Mouse (Mus musculus): ENCODE results near the gene Dnajb3. TPM values are rescaled to one million over a fixed set of nuclear protein-coding genes. Genes with fewer than 3 reads are reported as not detected.

Dnajb3 gene
- polyA plus RNA-seq, 1 experiment from 2014 or later, result 13.2 TPM

DNA sequence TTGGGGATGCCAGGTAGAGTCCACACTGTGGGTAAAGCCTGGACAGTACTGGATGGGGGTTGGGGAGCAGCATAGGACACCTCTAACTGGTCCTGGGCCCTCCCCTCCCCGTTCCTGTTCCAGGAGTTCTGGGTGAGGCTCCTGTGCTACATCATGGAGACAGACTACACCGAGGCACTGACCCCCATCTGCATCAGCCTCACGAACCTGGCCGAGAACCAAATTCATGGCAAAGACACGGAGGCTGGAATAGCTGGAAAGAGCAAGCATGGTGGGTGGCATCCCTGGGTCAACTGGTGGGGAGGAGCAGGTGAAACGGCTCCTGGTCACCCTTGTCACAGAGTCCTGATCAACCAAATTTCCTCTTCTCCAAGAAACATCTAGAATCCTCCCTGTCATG, 33.2 kb upstream of the Dnajb3 start:
- Histone ChIP-seq H3K27ac (no peak overlapping the region), H3K27me3 (replicated peaks) (no peaks in the 10 kb centered on the region), H3K9ac (no peak overlapping the region), H3K36me3 (replicated peaks) (no peaks in the 10 kb centered on the region), H3K4me2 (no peak overlapping the region), H3K4me1 (no peaks in the 10 kb centered on the region), H3K9me3 (peaks cover 91% of the 10 kb centered on the region), H3K4me3 (no peak overlapping the region)
- whole genome bisulfite sequencing, result 77% methylated on average over 6 of the region's 6 CpGs
- ATAC-seq (replicated peaks), result no peak

- H3K36me3 ChIP-seq (replicated peaks), result no peaks in the 10 kb centered on the region
- no peaks in the 10 kb centered on the region for H3K27me3 ChIP-seq (replicated peaks)
- 84% methylated on average over 5 of the region's 5 CpGs for WGBS
- H3K27ac ChIP-seq, result no peak overlapping the region
- H3K4me3 ChIP-seq, result no peak overlapping the region
- no peak for ATAC-seq (replicated peaks)
- H3K9me3 ChIP-seq, result peaks cover 93% of the 10 kb centered on the region
- no peak overlapping the region for H3K9ac ChIP-seq
- H3K4me1 ChIP-seq, result no peaks in the 10 kb centered on the region
- no peak overlapping the region for H3K4me2 ChIP-seq
Observed at GRCm38 (mm10) chr1:88237311-88237710, 31.7 kb upstream of the Dnajb3 start.

DNA sequence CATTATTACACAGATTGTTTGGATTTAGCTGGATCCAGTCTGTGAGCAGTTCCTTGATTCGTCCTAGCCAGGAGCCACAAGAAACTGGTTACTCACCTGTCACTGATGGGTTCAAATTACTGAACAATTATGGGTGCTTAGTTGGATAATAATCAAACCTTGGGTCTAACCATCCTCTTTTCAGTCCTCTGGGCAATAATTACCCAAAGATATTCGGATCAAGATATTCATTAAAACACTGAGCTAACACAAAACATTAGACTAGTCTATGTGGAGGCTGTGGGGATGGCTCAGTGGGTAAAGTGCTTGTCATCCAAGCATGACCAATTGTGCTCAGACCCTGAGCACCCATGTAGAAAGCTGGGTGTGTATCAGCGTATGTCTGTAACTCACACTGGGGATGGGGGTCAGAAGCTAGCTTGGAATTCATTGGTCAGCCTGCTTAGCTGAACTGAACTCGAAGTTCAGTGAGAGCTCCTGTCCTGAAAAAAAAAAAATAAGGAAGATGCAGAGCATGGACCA, 30.4 kb upstream of the Dnajb3 start:
- no peak for ATAC-seq (replicated peaks)
- 62% methylated on average over 4 of the region's 4 CpGs for WGBS
- Histone ChIP-seq H3K27ac (no peak overlapping the region), H3K4me1 (no peaks in the 10 kb centered on the region), H3K9ac (no peak overlapping the region), H3K27me3 (replicated peaks) (no peaks in the 10 kb centered on the region), H3K4me3 (no peak overlapping the region), H3K9me3 (peaks cover 94% of the 10 kb centered on the region), H3K36me3 (replicated peaks) (no peaks in the 10 kb centered on the region), H3K4me2 (no peak overlapping the region)

DNA sequence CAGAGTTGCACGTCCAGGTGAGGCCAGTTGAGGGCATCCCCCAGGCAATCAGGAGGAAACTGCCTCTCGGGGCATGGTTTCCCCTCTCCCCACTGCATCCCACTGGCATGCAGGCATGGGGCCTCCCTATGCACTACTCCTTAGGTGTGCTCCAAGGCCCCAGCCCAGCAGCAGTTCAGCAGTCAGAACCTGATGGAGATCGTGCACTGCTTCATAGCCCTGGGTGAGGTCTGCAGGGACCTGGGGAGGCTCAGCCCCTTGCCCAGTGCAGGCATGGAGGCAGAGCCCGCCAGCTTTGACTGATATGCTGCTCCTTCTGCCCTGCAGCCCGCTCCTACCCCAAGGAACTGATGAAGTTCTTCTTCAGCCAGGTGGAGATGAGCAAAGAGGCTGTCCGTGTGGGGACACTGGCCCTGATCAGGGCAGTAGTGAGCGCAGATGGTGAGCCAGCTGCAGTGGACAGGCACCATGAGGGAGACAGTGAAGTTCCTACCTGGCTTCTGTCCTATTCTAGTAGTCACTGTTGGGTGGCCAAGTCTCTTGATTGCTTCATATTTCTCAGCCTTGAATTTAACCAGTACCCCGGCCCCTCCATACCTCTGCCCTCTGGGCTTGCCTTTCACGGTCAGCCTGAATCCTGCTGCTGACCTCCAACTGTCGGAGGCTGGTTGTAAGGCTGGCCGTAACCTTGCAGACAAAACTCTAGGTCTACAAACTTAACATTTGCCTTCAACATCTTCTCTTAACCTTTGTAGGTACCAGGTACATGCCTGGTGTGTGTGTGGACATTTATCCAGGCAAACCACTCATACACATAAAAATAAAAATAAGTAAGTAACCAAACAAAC, 29.7 kb upstream of the Dnajb3 start:
- H3K4me3 ChIP-seq, result no peak overlapping the region
- no peaks in the 10 kb centered on the region for H3K4me1 ChIP-seq
- peaks cover 93% of the 10 kb centered on the region for H3K9me3 ChIP-seq
- H3K4me2 ChIP-seq, result no peak overlapping the region
- no peak overlapping the region for H3K27ac ChIP-seq
- WGBS, result 65% methylated on average over 11 of the region's 11 CpGs
- no peaks in the 10 kb centered on the region for H3K36me3 ChIP-seq (replicated peaks)
- ATAC-seq (replicated peaks), result 0 out of 2 replicates have a peak, but pooled peaks have one; percentile 10
- no peak overlapping the region for H3K9ac ChIP-seq
- no peaks in the 10 kb centered on the region for H3K27me3 ChIP-seq (replicated peaks)

- 45% methylated on average over 5 of the region's 5 CpGs for WGBS
- no peak for ATAC-seq (replicated peaks)
Observed at GRCm38 (mm10) chr1:88234646-88235045, 29.1 kb upstream of the Dnajb3 start.

DNA sequence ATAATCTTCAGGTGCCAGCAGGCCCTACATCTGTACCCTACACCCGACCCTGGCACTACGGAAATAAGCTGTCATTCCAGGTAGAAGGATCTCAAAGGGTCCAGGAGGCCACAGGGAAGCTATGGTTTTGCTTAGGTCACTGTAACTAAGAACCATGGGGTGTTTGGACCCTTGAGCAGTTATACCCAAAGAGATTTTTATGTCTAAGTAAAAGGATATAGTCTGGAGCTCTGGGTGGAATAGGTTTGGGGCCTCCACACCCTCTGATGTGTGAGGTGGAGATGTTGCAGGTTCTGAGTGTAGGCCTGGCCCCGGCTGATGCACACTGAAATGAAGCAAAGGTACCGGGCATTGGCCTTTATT, 28.6 kb upstream of the Dnajb3 start:
- no peak for ATAC-seq (replicated peaks)
- Histone ChIP-seq H3K36me3 (replicated peaks) (no peaks in the 10 kb centered on the region), H3K27me3 (replicated peaks) (no peaks in the 10 kb centered on the region), H3K4me1 (no peaks in the 10 kb centered on the region), H3K4me2 (no peak overlapping the region), H3K4me3 (no peak overlapping the region), H3K9me3 (peaks cover 93% of the 10 kb centered on the region), H3K9ac (no peak overlapping the region), H3K27ac (no peak overlapping the region)
- 66% methylated on average over 4 of the region's 4 CpGs for WGBS

More at GRCm38 (mm10) chr1:88234646-88235045, 29.1 kb upstream of the Dnajb3 start:
- no peaks in the 10 kb centered on the region for H3K27me3 ChIP-seq (replicated peaks)
- no peak overlapping the region for H3K4me3 ChIP-seq
- no peak overlapping the region for H3K27ac ChIP-seq
- no peaks in the 10 kb centered on the region for H3K36me3 ChIP-seq (replicated peaks)
- no peaks in the 10 kb centered on the region for H3K4me1 ChIP-seq
- H3K9me3 ChIP-seq, result peaks cover 93% of the 10 kb centered on the region
- no peak overlapping the region for H3K4me2 ChIP-seq
- H3K9ac ChIP-seq, result no peak overlapping the region

GRCm38 (mm10) chr1:88233421-88234247, 28.1 kb upstream of the Dnajb3 start:
- no peak overlapping the region for H3K9ac ChIP-seq
- no peaks in the 10 kb centered on the region for H3K4me1 ChIP-seq
- no peak for ATAC-seq (replicated peaks)

GRCm38 (mm10) chr1:88232664-88233380, 27.2 kb upstream of the Dnajb3 start:
- H3K4me3 ChIP-seq, result no peak overlapping the region
- no peak overlapping the region for H3K9ac ChIP-seq
- H3K9me3 ChIP-seq, result peaks cover 93% of the 10 kb centered on the region
- no peak overlapping the region for H3K4me2 ChIP-seq
- H3K27ac ChIP-seq, result no peak overlapping the region
- no peaks in the 10 kb centered on the region for H3K36me3 ChIP-seq (replicated peaks)
- 61% methylated on average over 3 of the region's 3 CpGs for WGBS
- ATAC-seq (replicated peaks), result no peak
- no peaks in the 10 kb centered on the region for H3K4me1 ChIP-seq
- no peaks in the 10 kb centered on the region for H3K27me3 ChIP-seq (replicated peaks)

More at GRCm38 (mm10) chr1:88233421-88234247, 28.1 kb upstream of the Dnajb3 start:
- Histone ChIP-seq H3K36me3 (replicated peaks) (no peaks in the 10 kb centered on the region), H3K27ac (no peak overlapping the region), H3K4me3 (no peak overlapping the region), H3K4me2 (no peak overlapping the region), H3K27me3 (replicated peaks) (no peaks in the 10 kb centered on the region), H3K9me3 (peaks cover 93% of the 10 kb centered on the region)
- WGBS, result 68% methylated on average over 14 of the region's 14 CpGs

DNA sequence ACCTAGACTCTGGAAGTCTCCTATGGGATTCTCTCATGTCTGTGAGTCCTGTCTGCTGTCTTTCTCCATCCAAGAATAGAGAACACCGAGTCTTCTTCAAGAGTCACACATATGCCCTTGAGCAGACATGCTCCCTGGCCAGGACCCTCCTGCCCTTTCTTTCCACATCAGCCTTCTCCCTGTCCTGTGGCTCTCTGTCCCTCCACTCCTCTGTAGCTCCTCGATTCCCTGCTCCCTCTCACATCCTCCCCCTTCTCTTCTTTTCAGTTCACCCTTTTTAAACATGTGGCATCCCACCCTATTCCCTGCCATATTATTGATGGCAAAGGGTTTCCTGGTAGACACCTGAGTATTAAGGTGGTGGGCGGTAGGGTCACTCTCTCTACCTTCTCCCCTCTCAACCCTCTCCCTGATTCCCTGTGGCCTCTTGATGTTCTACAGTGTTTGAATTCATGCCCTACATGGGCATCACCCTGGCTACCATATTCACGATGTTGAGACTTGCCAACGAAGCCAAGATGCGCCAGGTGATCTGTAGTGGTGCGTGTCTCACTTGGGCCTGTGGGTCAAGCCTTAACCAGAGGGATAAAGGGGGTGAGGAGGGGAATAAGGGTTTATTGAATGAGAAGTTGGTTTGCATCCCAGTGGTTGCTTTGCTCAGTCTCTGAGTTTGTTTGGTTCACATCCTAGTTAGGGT, 26.4 kb upstream of the Dnajb3 start:
- Histone ChIP-seq H3K9me3 (peaks cover 94% of the 10 kb centered on the region), H3K4me2 (no peak overlapping the region), H3K27me3 (replicated peaks) (no peaks in the 10 kb centered on the region), H3K27ac (no peak overlapping the region), H3K9ac (no peak overlapping the region), H3K36me3 (replicated peaks) (no peaks in the 10 kb centered on the region), H3K4me3 (no peak overlapping the region), H3K4me1 (no peaks in the 10 kb centered on the region)
- WGBS, result 68% methylated on average over 7 of the region's 7 CpGs
- ATAC-seq (replicated peaks), result no peak

- 75% methylated on average over 6 of the region's 6 CpGs for WGBS
- Histone ChIP-seq H3K27ac (no peak overlapping the region), H3K4me3 (no peak overlapping the region), H3K4me2 (no peak overlapping the region), H3K27me3 (replicated peaks) (no peaks in the 10 kb centered on the region), H3K36me3 (replicated peaks) (no peaks in the 10 kb centered on the region), H3K9ac (no peak overlapping the region), H3K4me1 (no peaks in the 10 kb centered on the region), H3K9me3 (peaks cover 97% of the 10 kb centered on the region)
- no peak for ATAC-seq (replicated peaks)
Observed at GRCm38 (mm10) chr1:88230981-88231802, 25.6 kb upstream of the Dnajb3 start.

GRCm38 (mm10) chr1:88230421-88230820, 24.8 kb upstream of the Dnajb3 start:
- Histone ChIP-seq H3K4me2 (no peak overlapping the region), H3K9me3 (peaks cover 98% of the 10 kb centered on the region), H3K4me1 (no peaks in the 10 kb centered on the region), H3K27ac (no peak overlapping the region), H3K36me3 (replicated peaks) (no peaks in the 10 kb centered on the region), H3K9ac (no peak overlapping the region), H3K27me3 (replicated peaks) (no peaks in the 10 kb centered on the region), H3K4me3 (no peak overlapping the region)
- ATAC-seq (replicated peaks), result no peak
- 74% methylated on average over 7 of the region's 7 CpGs for WGBS
